Mouse (Mus musculus): ENCODE measurements around the gene Phb2. TPM values are rescaled to one million over a fixed set of nuclear protein-coding genes. Genes with fewer than 3 reads are reported as not detected.

Phb2 gene
- total RNA-seq, 1 experiment from 2014 or later = 302 TPM

DNA sequence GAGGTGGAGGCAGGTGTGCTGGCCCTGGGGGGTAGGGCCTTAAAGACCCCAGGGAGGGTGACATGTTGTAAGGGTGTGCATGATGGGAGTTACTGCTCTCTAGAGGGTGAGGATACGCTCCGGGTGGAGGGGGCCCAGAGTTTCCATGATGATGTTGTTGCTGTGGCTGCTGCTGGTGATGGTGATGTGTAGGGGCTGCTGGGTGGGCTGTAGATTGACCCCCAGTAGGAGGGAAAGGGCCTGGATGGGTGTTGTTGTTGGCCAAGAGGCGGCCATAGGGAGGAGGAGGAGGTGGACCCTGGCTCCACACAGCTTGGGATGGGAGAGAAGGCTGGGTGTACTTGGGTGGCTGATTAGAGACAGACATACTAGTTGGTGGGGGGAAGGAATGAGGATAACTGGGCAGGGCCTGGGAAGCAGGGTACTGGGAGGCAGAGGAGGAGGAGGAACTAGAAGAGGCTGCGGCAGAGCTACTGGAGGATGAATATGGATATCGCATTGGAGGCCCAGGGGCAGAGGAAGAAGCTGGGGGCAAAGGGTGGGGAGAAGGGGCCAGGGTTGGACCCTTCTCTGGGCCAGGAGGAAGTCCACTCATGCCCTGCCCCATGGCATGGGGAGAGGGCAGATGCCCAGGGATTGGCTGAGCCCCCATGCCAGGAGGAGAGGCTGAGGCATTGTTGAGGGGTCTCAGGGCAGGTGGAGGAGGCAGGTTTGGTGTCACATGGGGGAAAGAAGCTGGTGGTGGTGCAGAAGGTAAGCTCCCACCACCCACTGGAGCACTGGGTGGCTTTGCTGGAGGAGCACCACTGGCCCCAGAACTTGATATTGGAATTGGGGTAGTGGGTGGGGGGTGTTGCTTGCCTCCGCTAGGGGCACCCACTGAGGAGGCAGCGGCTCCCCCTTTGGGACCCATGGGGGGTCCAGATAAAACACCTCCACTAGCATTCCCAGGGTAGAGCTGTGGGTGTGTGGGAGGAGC is 34.8 kb downstream of the Phb2 start:
- no peak for DNase-seq

GRCm38 (mm10) chr6:124750405-124750804 is 38.3 kb downstream of the Phb2 start:
- no peak for DNase-seq

- DNase-seq = no peak
Measured at GRCm38 (mm10) chr6:124753861-124754260, 41.7 kb downstream of the Phb2 start.

GRCm38 (mm10) chr6:124755306-124755705 is 43.2 kb downstream of the Phb2 start:
- no peak for DNase-seq

DNA sequence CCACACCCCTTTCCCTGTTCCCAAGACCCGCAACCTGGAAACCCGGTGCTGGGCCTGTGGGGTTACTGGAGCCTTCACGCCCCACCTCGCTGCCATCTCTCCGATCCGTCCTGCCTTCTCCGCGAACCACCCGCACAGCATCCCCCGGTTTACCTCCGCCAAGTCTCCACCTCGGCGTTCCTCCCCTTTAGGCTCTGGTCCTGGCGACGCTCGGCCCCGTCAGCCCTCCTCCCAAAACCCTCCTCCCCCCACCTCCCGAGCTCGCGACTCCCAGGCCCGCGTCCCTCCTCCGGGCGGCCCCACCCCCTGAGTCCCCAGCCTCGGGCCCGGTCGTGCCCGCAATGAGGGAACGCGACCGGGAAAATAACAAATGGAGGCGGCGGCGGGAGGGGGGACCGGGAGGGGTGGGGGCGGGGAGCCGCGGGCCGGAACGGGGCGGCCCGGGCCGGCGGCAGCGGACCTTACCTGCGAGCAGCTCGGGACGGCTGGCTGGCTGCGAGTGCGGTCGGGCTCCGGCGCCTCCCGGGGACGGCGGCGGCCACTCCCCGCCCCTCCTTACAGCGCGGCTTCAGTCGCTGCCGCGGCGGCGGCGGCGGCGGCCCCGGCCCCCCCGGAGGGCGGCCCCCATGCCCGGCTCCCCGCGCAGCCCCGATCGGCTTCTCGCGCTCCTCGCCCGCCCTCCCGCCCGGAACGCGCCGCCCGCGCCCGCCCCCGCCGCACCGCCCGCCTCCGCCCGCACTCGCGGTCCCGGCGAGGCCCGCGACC is 43.9 kb downstream of the Phb2 start, which contains the start of the genes Gm45234 and Atn1:
TSS of gene Gm45234 (minus strand) at position 191 of the 765 bp plus-strand sequence.
TSS of gene Atn1 (minus strand) at position 694 of the 765 bp plus-strand sequence.
- peak; percentile 82 for DNase-seq

DNA sequence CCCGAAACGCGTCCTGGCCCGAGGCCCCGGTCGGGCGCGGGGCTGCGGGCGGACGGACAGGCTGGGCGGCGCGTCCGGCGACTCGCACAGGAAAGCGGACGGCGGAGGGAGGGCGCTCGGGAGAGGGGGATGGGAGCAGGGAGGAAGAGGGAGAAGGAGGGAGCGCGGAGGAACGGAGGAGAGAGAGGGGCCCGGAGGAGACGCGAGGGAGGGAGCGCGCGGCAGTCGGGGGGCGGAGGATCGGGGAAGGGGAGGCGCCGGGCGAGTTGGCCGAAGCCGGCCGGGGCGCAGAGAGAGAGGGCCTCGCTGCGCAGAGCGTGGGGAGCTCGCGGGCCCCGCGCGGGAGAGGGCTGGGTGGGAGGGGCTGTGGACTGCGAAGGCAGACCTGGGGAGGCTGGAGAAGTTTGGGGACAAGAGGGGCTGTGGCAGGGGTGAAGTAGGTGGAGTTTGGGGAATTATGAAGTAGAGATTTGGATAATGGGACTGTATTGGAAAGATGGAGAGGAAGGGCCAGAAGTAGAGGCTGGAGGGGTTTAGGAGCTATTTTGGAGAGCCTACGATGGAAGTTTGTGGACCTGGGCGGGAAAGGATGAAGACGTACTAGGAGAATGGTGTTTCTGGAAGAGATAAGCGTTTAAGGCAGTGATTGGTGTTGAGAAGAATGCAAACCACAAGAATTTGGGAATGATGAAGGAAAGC is 44.7 kb downstream of the Phb2 start:
- peak; percentile 87 for DNase-seq

GRCm38 (mm10) chr6:124757351-124757880 is 45.3 kb downstream of the Phb2 start:
- no peak for DNase-seq

- peak; percentile 52 for DNase-seq
Measured at GRCm38 (mm10) chr6:124757909-124758848, 46.0 kb downstream of the Phb2 start.

- DNase-seq = no peak
Measured at GRCm38 (mm10) chr6:124758849-124759232, 46.7 kb downstream of the Phb2 start.

DNA sequence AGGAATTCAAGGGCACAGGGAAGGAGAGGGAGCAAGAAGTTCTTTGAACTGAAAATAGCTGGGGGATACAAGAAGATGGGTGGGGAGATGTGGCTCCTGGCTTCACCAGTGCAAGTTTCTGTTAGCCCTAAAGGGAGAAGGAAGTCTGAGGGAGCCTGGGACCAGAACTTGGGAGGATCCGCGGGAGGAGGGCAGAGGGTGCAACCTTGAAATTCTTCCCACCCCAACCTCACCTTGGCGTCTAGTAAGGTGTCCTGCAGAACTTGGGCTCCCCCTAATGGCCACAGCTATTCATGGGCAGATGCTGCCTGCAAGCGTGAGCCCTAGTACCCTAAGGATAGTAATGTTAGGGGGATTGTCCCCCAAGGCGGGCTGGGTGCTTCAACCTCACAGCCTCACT is 47.1 kb downstream of the Phb2 start:
- peak; percentile 83 for DNase-seq

- DNase-seq = no peak
Measured at GRCm38 (mm10) chr6:124765951-124766350, 53.8 kb downstream of the Phb2 start.

Small RNA genes within 50 kb of the gene (microRNA-seq; reads per million reads assigned to microRNA genes)
- 6.5 to 7.5 reads per million in 2 experiments for gene Mir141
- 33.6 to 76.5 reads per million in 2 experiments for gene Mir200c

Other genes starting within 250 kb of the Phb2 start
- 64.4 and 98.3 TPM in 2 replicates for gene Clstn3, start 247.5 kb upstream of the Phb2 start, total RNA-seq (2021)
- 13.8 and 17.3 TPM in 2 replicates for gene C1rl, start 219.2 kb upstream of the Phb2 start, total RNA-seq (2021)
- 24.5 and 28.5 TPM in 2 replicates for gene C1ra, start 199.9 kb upstream of the Phb2 start, total RNA-seq (2021)
- gene C1s1, start 170.0 kb upstream of the Phb2 start, total RNA-seq (2021) = 36.5 and 38.0 TPM in 2 replicates
- gene C1rb, start 142.0 kb upstream of the Phb2 start, total RNA-seq (2021) = 2.7 and 4.7 TPM in 2 replicates
- 1.7 and 2.9 TPM in 2 replicates for gene C1s2, start 76.3 kb upstream of the Phb2 start, total RNA-seq (2021)
- 91.9 and 110 TPM in 2 replicates for gene Lpcat3, start 49.3 kb upstream of the Phb2 start, total RNA-seq (2021)
- gene Emg1, start 158 bp upstream of the Phb2 start, total RNA-seq (2021) = 81.8 and 82.8 TPM in 2 replicates
- gene Ptpn6, start 26.4 kb downstream of the Phb2 start, total RNA-seq (2021) = 4.6 and 9.1 TPM in 2 replicates
- gene Grcc10, start 29.0 kb downstream of the Phb2 start, total RNA-seq (2021) = 357 and 392 TPM in 2 replicates
- gene Gm45234, start 43.7 kb downstream of the Phb2 start, total RNA-seq (2021) = not detected in 2 replicates
- 100 and 102 TPM in 2 replicates for gene Atn1, start 44.2 kb downstream of the Phb2 start, total RNA-seq (2021)
- gene Eno2, start 57.3 kb downstream of the Phb2 start, total RNA-seq (2021) = 10.1 and 17.6 TPM in 2 replicates
- gene Lrrc23, start 67.4 kb downstream of the Phb2 start, total RNA-seq (2021) = 0.21 TPM in 1 of 2 replicates, not detected in the other
- 21.7 and 32.2 TPM in 2 replicates for gene Spsb2, start 96.3 kb downstream of the Phb2 start, total RNA-seq (2021)
- gene Tpi1, start 102.0 kb downstream of the Phb2 start, total RNA-seq (2021) = 382 and 387 TPM in 2 replicates
- 118 and 136 TPM in 2 replicates for gene Usp5, start 117.1 kb downstream of the Phb2 start, total RNA-seq (2021)
- 10.5 and 11.7 TPM in 2 replicates for gene Cdca3, start 117.2 kb downstream of the Phb2 start, total RNA-seq (2021)
- 5.5 and 14.0 TPM in 2 replicates for gene Gnb3, start 127.9 kb downstream of the Phb2 start, total RNA-seq (2021)
- gene P3h3, start 145.4 kb downstream of the Phb2 start, total RNA-seq (2021) = 20.2 and 26.5 TPM in 2 replicates
- 0.90 and 1.5 TPM in 2 replicates for gene Gpr162, start 151.6 kb downstream of the Phb2 start, total RNA-seq (2021)
- gene Cd4, start 175.9 kb downstream of the Phb2 start, total RNA-seq (2021) = 0.21 TPM in 1 of 2 replicates, not detected in the other
- 1.2 and 1.4 TPM in 2 replicates for gene Lag3, start 199.4 kb downstream of the Phb2 start, total RNA-seq (2021)
- gene Ptms, start 207.8 kb downstream of the Phb2 start, total RNA-seq (2021) = 790 and 858 TPM in 2 replicates
- 271 and 277 TPM in 2 replicates for gene Mlf2, start 219.1 kb downstream of the Phb2 start, total RNA-seq (2021)

All from adrenal gland, postnatal 25 days (tissue).